Mouse (Mus musculus): ENCODE measurements around the gene Eif4enif1. TPM values are rescaled to one million over a fixed set of nuclear protein-coding genes. Genes with fewer than 3 reads are reported as not detected.
"Not testable (repeated sequence)": the region's sequence is repeated elsewhere in the genome, so short reads cannot be mapped to it uniquely, and the experiment has no call there.

Eif4enif1 gene
- polyA plus RNA-seq (2015; fragmentation: Nextera tagmentation; extraction: Ambion mirVana), result 18.5 and 18.7 TPM in 2 replicates

DNA sequence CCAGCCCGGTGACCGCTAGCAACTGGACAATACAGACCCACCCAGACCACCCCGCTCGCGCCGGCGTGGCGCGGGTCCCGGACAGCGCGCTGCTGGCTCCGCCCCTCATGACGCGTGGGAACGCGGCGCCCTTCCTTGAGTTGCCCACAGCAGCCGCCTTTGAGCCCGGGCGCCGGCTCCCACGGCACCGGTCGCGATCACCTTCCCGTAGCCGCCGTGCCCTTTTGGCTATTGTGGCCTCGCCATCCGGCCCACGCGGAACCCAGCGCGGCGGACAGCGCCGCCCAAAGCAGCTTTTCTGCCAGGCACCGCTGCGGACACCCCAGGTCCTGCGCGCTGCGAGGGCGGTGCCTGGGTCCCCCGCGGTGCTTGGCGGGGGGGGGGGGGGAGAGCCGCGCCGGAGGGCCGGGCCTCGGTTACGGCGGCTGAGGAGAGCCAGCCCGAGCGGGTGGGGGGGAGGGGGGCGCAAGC lies at the start of gene Eif4enif1:
Gene Eif4enif1 (plus strand): TSS at position 162 of the 471 bp plus-strand sequence.
- ATAC-seq (ENCODE audit: low read depth), result peak; percentile 85
- Histone ChIP-seq H3K4me3 (ENCODE audit: low read depth, low read length) (peak within 1 kb of the TSS; percentile 59), H3K4me2 (ENCODE audit: low read depth, low read length) (peak within 1 kb of the TSS; percentile 35), H3K27me3 (ENCODE audit: control insufficient read depth, insufficient read depth, low read depth, low read length) (no peaks in the 10 kb centered on the region), H3K9me3 (replicated peaks; ENCODE audit: control insufficient read depth, low read length) (no peaks in the 10 kb centered on the region), H3K9ac (ENCODE audit: low read depth, low read length) (peak within 1 kb of the TSS; percentile 60), H3K4me1 (ENCODE audit: control insufficient read depth, low read depth, low read length) (no peaks in the 10 kb centered on the region; the same call in 1 of the 2 replicates), H3K27ac (ENCODE audit: low read length) (peak within 1 kb of the TSS; percentile 5), H3K36me3 (ENCODE audit: control insufficient read depth, insufficient read depth) (peaks cover 11% of the 10 kb centered on the region)
- WGBS (ENCODE audit: insufficient replicate concordance), result under 1% methylated on average over 41 of the region's 57 CpGs

DNA sequence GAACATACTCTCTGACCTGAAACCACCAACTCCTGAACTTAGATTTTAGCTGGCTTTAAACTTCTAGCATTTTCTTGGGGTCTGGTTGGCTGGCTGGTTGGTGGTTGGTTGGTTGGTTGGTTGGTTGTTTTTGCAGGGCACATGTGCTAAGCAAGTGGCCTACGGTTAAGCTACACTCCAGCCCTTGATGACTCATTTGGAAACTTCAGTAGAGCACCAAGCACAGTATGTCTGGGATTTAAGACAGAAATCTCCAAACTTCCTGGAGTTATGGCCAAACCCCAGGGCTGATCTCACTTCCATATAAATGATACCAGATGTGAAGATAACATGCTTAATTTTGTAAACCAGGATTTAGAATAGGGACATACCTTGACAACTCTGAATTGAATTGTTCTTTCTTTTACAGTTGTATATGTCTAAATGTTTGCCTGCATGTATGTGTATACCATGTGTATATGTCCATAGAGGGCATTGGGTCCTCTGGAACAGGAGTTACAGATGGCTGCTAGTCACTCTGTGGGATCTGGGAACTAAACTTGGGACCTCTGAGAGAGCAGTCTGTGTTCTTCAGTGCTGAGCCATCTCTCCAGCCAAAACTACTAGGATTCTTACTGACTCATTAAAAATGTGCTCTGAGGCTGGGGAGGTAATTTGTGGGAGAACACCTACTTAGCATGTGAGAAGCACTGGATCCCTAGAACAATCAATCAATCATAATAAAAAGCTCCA lies 48.4 kb upstream of the Eif4enif1 start:
- not testable (repeated sequence) for H3K4me2 ChIP-seq (ENCODE audit: low read depth, low read length); H3K27ac ChIP-seq (ENCODE audit: low read length); H3K4me3 ChIP-seq (ENCODE audit: low read depth, low read length); H3K9ac ChIP-seq (ENCODE audit: low read depth, low read length); H3K36me3 ChIP-seq (ENCODE audit: control insufficient read depth, insufficient read depth); H3K9me3 ChIP-seq (replicated peaks; ENCODE audit: control insufficient read depth, low read length); H3K4me1 ChIP-seq (ENCODE audit: control insufficient read depth, low read depth, low read length); H3K27me3 ChIP-seq (ENCODE audit: control insufficient read depth, insufficient read depth, low read depth, low read length)
- WGBS (ENCODE audit: insufficient replicate concordance), result 53% methylated on average over 1 of the region's 1 CpGs
- peak; percentile 17 for ATAC-seq (ENCODE audit: low read depth)

DNA sequence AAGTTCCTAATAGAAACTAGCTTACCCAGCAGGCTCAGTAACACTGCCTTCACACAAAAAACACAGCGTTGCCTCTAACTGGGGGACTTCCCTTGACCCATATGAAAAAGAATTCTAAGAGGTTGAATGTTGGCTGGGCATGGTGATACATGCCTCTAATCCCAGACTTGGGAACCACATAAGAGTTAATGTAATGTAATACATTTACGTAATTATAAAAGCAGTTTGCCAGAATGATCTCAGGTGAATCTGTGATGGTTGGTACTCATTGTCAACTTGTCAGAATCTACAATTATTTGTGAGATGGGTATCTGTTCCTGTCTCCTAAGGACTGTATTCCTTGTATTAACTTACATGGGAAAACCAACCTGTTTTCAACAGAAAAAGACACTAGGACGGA lies 45.2 kb upstream of the Eif4enif1 start:
- not testable (repeated sequence) for H3K27ac ChIP-seq (ENCODE audit: low read length); H3K9me3 ChIP-seq (replicated peaks; ENCODE audit: control insufficient read depth, low read length); H3K4me3 ChIP-seq (ENCODE audit: low read depth, low read length); H3K9ac ChIP-seq (ENCODE audit: low read depth, low read length); H3K4me1 ChIP-seq (ENCODE audit: control insufficient read depth, low read depth, low read length); H3K4me2 ChIP-seq (ENCODE audit: low read depth, low read length); ATAC-seq (ENCODE audit: low read depth); H3K36me3 ChIP-seq (ENCODE audit: control insufficient read depth, insufficient read depth); H3K27me3 ChIP-seq (ENCODE audit: control insufficient read depth, insufficient read depth, low read depth, low read length)
- WGBS (ENCODE audit: insufficient replicate concordance), result 70% methylated on average over 2 of the region's 3 CpGs

DNA sequence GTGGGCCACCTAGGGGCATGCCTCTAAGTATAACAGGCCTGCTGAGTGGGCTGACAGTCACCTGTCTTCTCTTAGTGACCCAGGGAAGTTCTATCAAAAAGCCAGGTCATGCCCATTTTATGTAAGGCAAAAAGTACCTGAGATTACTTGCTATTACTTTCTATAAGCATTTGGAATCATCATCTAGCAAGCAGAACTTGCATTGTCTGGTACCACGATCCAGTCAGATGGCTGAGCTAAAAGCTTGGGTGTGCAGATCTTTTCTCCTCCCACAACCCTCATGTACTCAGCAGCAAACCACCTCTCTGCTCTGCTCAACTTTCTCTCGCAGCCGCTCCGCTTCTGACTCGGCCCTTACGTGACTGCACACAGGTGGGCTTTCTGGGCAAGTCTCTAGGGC lies 44.2 kb upstream of the Eif4enif1 start:
- not testable (repeated sequence) for H3K36me3 ChIP-seq (ENCODE audit: control insufficient read depth, insufficient read depth); H3K9me3 ChIP-seq (replicated peaks; ENCODE audit: control insufficient read depth, low read length); H3K9ac ChIP-seq (ENCODE audit: low read depth, low read length); H3K27ac ChIP-seq (ENCODE audit: low read length); ATAC-seq (ENCODE audit: low read depth); H3K27me3 ChIP-seq (ENCODE audit: control insufficient read depth, insufficient read depth, low read depth, low read length); H3K4me3 ChIP-seq (ENCODE audit: low read depth, low read length); H3K4me1 ChIP-seq (ENCODE audit: control insufficient read depth, low read depth, low read length); H3K4me2 ChIP-seq (ENCODE audit: low read depth, low read length)
- 82% methylated on average over 6 of the region's 6 CpGs for WGBS (ENCODE audit: insufficient replicate concordance)

DNA sequence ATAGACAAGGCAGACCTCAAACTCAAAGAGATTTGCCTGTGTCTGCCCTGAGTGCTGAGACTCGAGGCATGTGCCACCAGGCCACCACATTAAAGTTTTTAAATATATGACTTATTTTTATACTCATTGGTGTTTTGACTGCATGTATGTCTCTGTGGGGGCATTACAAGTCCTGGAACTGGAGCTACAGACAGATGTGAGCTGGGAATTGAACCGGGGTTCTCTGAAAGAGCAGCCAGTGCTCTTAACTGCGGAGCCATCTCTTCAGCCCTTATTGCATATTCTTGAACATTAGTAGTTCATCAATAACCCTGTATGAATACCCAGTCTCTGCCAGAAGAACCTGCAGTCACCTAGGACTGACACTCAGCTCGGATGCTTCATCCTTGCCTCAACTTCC lies 43.4 kb upstream of the Eif4enif1 start:
- ATAC-seq (ENCODE audit: low read depth); H3K27me3 ChIP-seq (ENCODE audit: control insufficient read depth, insufficient read depth, low read depth, low read length); H3K9me3 ChIP-seq (replicated peaks; ENCODE audit: control insufficient read depth, low read length); H3K36me3 ChIP-seq (ENCODE audit: control insufficient read depth, insufficient read depth); H3K4me3 ChIP-seq (ENCODE audit: low read depth, low read length); H3K4me2 ChIP-seq (ENCODE audit: low read depth, low read length); H3K27ac ChIP-seq (ENCODE audit: low read length); H3K4me1 ChIP-seq (ENCODE audit: control insufficient read depth, low read depth, low read length); H3K9ac ChIP-seq (ENCODE audit: low read depth, low read length): not testable (repeated sequence)
- WGBS (ENCODE audit: insufficient replicate concordance), result 78% methylated on average over 4 of the region's 4 CpGs

DNA sequence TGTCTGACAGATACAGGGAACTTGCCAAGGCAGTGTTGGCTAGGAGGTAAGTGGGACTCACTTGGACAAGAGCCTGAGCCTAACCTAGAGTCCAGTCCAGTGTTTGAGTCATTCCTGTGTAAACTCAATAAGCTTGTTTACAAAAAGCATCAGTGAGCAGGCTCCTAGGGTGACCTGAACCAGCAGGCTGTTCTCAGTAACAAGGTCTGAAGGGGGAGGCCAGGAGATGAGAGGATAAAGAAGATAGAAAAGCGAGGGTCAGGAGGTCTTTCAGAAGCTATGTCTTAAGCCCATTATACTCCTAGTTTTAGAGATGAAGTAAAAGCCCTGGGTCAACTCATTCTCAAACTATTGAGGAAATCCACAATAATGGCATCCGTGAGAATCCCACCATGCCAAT lies 40.8 kb upstream of the Eif4enif1 start:
- H3K36me3 ChIP-seq (ENCODE audit: control insufficient read depth, insufficient read depth); H3K4me1 ChIP-seq (ENCODE audit: control insufficient read depth, low read depth, low read length); H3K9me3 ChIP-seq (replicated peaks; ENCODE audit: control insufficient read depth, low read length); H3K27me3 ChIP-seq (ENCODE audit: control insufficient read depth, insufficient read depth, low read depth, low read length); H3K4me3 ChIP-seq (ENCODE audit: low read depth, low read length); H3K4me2 ChIP-seq (ENCODE audit: low read depth, low read length); ATAC-seq (ENCODE audit: low read depth); H3K27ac ChIP-seq (ENCODE audit: low read length); H3K9ac ChIP-seq (ENCODE audit: low read depth, low read length): not testable (repeated sequence)
- 29% methylated on average over 1 of the region's 2 CpGs for WGBS (ENCODE audit: insufficient replicate concordance)

DNA sequence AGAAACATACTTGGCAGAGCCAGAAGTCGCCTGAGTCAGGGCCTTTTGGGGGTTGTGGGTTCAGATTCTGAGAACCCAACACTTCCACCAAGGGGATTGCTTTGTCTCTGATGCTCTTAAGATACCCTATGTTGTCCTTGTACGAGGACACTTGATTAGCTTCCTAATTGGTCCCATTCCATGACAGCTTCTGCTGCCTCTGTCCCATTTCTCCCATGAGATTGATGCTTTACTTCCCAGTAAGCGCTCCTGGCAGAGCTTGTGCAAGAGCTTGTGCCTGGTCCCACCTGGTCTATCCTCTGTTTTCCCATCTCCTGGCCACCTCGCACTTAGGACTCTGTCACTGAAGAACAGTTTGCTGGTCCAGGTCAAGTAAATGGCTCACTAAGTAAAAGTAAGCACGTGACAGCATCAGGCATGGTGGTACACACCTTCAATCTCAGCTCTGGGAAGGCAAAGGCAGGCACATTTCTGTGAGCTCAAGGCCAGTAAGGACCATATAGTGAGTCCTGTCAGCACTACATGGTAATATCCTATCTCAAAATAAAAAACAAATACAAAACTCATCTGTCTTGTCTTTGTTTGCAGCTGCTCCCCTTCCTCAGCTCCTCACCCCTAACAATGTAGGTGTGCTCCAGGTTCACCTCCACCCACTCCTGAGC lies 39.8 kb upstream of the Eif4enif1 start:
- H3K4me3 ChIP-seq (ENCODE audit: low read depth, low read length); H3K27ac ChIP-seq (ENCODE audit: low read length); H3K9me3 ChIP-seq (replicated peaks; ENCODE audit: control insufficient read depth, low read length); H3K4me1 ChIP-seq (ENCODE audit: control insufficient read depth, low read depth, low read length); H3K36me3 ChIP-seq (ENCODE audit: control insufficient read depth, insufficient read depth); H3K4me2 ChIP-seq (ENCODE audit: low read depth, low read length); H3K27me3 ChIP-seq (ENCODE audit: control insufficient read depth, insufficient read depth, low read depth, low read length); H3K9ac ChIP-seq (ENCODE audit: low read depth, low read length): not testable (repeated sequence)
- ATAC-seq (ENCODE audit: low read depth), result peak; percentile 23; the same call in 1 of the 2 replicates
- WGBS (ENCODE audit: insufficient replicate concordance), result 43% methylated on average over 5 of the region's 5 CpGs

DNA sequence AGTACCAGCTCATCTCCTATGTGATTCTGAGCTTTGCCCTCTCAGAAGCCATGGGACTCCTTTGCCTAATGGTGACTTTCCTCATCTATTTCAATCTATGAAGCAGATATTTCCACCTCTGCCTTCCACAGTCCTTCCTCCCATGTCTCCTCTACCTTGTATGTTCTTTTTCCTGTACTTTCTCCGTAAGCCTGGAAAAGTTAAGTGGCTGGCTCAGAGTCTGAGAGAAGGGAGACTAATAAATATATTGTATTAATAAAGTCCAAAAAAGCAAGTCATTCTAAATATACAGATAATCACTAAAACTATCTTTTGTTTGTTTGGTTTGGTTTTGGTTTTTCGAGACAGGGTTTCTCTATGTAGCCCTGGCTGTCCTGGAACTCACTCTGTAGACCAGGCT lies 39.1 kb upstream of the Eif4enif1 start:
- WGBS (ENCODE audit: insufficient replicate concordance), result 76% methylated on average over 2 of the region's 2 CpGs
- not testable (repeated sequence) for H3K9ac ChIP-seq (ENCODE audit: low read depth, low read length); H3K27ac ChIP-seq (ENCODE audit: low read length); H3K27me3 ChIP-seq (ENCODE audit: control insufficient read depth, insufficient read depth, low read depth, low read length); ATAC-seq (ENCODE audit: low read depth); H3K36me3 ChIP-seq (ENCODE audit: control insufficient read depth, insufficient read depth); H3K4me2 ChIP-seq (ENCODE audit: low read depth, low read length); H3K4me1 ChIP-seq (ENCODE audit: control insufficient read depth, low read depth, low read length); H3K4me3 ChIP-seq (ENCODE audit: low read depth, low read length); H3K9me3 ChIP-seq (replicated peaks; ENCODE audit: control insufficient read depth, low read length)

DNA sequence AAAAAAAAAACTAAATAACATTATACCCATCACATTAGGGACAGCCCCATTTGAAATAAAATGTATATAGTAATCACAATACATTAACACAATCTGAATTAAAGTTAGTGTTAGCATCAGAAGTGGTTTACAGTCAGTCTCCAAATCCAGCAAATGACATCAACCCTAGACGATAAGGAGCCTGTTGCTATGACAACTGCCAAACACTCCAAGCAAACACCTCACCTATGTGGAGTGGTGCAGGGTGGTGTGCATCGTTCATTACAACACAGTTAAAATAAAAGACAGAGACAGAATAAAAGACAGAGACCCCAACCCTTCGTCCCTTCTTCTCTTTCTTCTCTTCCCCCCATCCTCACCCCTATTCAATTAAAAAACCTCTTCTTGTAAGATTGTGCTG lies 38.5 kb upstream of the Eif4enif1 start:
- H3K4me3 ChIP-seq (ENCODE audit: low read depth, low read length); H3K9me3 ChIP-seq (replicated peaks; ENCODE audit: control insufficient read depth, low read length); H3K9ac ChIP-seq (ENCODE audit: low read depth, low read length); H3K27me3 ChIP-seq (ENCODE audit: control insufficient read depth, insufficient read depth, low read depth, low read length); H3K4me2 ChIP-seq (ENCODE audit: low read depth, low read length); H3K27ac ChIP-seq (ENCODE audit: low read length); H3K4me1 ChIP-seq (ENCODE audit: control insufficient read depth, low read depth, low read length); H3K36me3 ChIP-seq (ENCODE audit: control insufficient read depth, insufficient read depth); ATAC-seq (ENCODE audit: low read depth): not testable (repeated sequence)
- WGBS (ENCODE audit: insufficient replicate concordance), result 47% methylated on average over 3 of the region's 3 CpGs

Measured in liver, embryonic 16.5 days (tissue).